Comparison of ENCODE assay signal across 23 mouse cellular contexts in the genomic region with DNA sequence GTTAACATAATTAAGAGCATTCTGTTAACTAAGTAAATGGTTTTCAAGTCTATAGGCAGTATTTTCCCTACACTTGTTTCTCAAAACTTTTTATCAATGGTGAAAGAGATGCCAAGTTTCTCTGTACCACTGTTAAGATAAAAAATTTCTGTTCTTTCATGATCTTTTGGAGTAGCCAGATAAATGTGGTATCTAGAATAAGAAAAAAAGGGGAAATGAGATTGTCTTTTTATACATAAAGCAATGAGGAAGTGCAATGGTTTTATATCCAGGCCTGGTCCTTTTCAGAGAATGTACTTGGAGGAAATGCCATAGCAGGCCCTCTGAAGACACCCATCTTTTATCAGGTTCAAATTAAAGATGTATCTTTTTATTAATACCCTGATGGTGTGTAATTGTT. TPM values are rescaled to one million over a fixed set of nuclear protein-coding genes. Genes with fewer than 3 reads are reported as not detected.
A peak's percentile ranks its signal among the peaks of the same experiment; 100 is the strongest.
DNase-seq lines count a peak whose midpoint lies in the region; ATAC-seq and TF ChIP-seq lines count a peak whose summit lies in the region.
"Had no signal": no experiment of that assay in that cellular context is flagged by ENCODE, and none has a peak within 500 bp of the region (broad histone marks: within the 10 kb centered on the region; RNA-seq: fewer than 3 reads in every experiment).

No protein-coding gene starts in this region.

- no peak overlapping the region for H3K9ac ChIP-seq in liver, postnatal 0 days (replicated peaks)
- H3K9ac ChIP-seq in hindbrain, embryonic 14.5 days, result no peak overlapping the region
- H3K9ac ChIP-seq: embryonic facial prominence, embryonic 15.5 days; heart, embryonic 15.5 days; hindbrain, embryonic 15.5 days had no signal

- H3K27ac ChIP-seq in bone marrow macrophage, adult 2 months (ENCODE audit: insufficient read depth, low read depth, low read length), result 0 out of 2 replicates have a peak overlapping the region, but pooled peaks have one; percentile 21
- peak overlapping the region; percentile 19; the same call in 1 of the 2 replicates for H3K27ac ChIP-seq in macrophage
- no peak overlapping the region for H3K27ac ChIP-seq in liver, postnatal 0 days (ENCODE audit: low read depth)
- no peak overlapping the region for H3K27ac ChIP-seq in hindbrain, embryonic 14.5 days
- no peak overlapping the region for H3K27ac ChIP-seq in kidney, adult 2 months (ENCODE audit: insufficient read depth, low read depth, low read length)
- H3K27ac ChIP-seq: embryonic facial prominence, embryonic 15.5 days; forebrain, embryonic 10.5 days; heart, embryonic 10.5 days; heart, embryonic 15.5 days; hindbrain, embryonic 10.5 days; hindbrain, embryonic 15.5 days had no signal

- peaks cover 100% of the 10 kb centered on the region for H3K79me2 ChIP-seq in macrophage (ENCODE audit: inconsistent target)

- no peaks in the 10 kb centered on the region for H3K36me3 ChIP-seq in macrophage (ENCODE audit: inconsistent target)
- no peaks in the 10 kb centered on the region for H3K36me3 ChIP-seq in liver, postnatal 0 days (replicated peaks; ENCODE audit: insufficient read depth, low read length)
- no peaks in the 10 kb centered on the region for H3K36me3 ChIP-seq in hindbrain, embryonic 14.5 days (replicated peaks; ENCODE audit: control insufficient read depth, insufficient read depth)
- no peaks in the 10 kb centered on the region for H3K36me3 ChIP-seq in kidney, adult 2 months (ENCODE audit: control insufficient read depth, insufficient read depth, low read length)
- H3K36me3 ChIP-seq: embryonic facial prominence, embryonic 15.5 days; heart, embryonic 15.5 days; hindbrain, embryonic 15.5 days had no signal

- H3K4me1 ChIP-seq in bone marrow macrophage, adult 2 months (ENCODE audit: control insufficient read depth, insufficient read depth, low read length), result peaks cover 32% of the 10 kb centered on the region
- H3K4me1 ChIP-seq in liver, postnatal 0 days (ENCODE audit: insufficient read depth), result peaks cover 3% of the 10 kb centered on the region; the same call in 1 of the 2 replicates
- H3K4me1 ChIP-seq in hindbrain, embryonic 14.5 days (replicated peaks; ENCODE audit: control insufficient read depth, insufficient read depth, low read length), result peaks cover 3% of the 10 kb centered on the region; the same call in 1 of the 2 replicates
- peaks cover 14% of the 10 kb centered on the region; the same call in 1 of the 2 replicates for H3K4me1 ChIP-seq in kidney, adult 2 months (ENCODE audit: control insufficient read depth, insufficient read depth, low read length)
- H3K4me1 ChIP-seq: embryonic facial prominence, embryonic 15.5 days had no signal

- H3K27me3 ChIP-seq in liver, postnatal 0 days (ENCODE audit: insufficient read depth, low read length), result no peaks in the 10 kb centered on the region
- H3K27me3 ChIP-seq in hindbrain, embryonic 14.5 days (ENCODE audit: control insufficient read depth, insufficient read depth, low read length), result no peaks in the 10 kb centered on the region
- H3K27me3 ChIP-seq in kidney, adult 2 months (replicated peaks; ENCODE audit: control insufficient read depth, insufficient read depth, low read length), result no peaks in the 10 kb centered on the region
- H3K27me3 ChIP-seq: embryonic facial prominence, embryonic 15.5 days; heart, embryonic 15.5 days; hindbrain, embryonic 15.5 days had no signal

- ATAC-seq in neutrophil, adult 5-6 weeks (ENCODE audit: extremely low read depth, insufficient number of reproducible peaks, low FRiP score, poor library complexity, severe bottlenecking), result peak; percentile 44; the same call in 1 of the 2 replicates
- no peak for ATAC-seq in liver, postnatal 0 days
- ATAC-seq in hindbrain, embryonic 14.5 days (ENCODE audit: low FRiP score), result no peak
- ATAC-seq: forebrain, embryonic 14.5 days had no signal

- no peak overlapping the region for H3K4me3 ChIP-seq in bone marrow macrophage, adult 2 months (ENCODE audit: insufficient read depth, low read length)
- H3K4me3 ChIP-seq in macrophage (ENCODE audit: inconsistent target), result no peak overlapping the region
- H3K4me3 ChIP-seq in liver, postnatal 0 days (ENCODE audit: low read depth, low read length), result no peak overlapping the region
- H3K4me3 ChIP-seq in hindbrain, embryonic 14.5 days (replicated peaks; ENCODE audit: low read length), result no peak overlapping the region
- no peak overlapping the region for H3K4me3 ChIP-seq in kidney, adult 2 months (ENCODE audit: insufficient read depth, low read depth, low read length)
- H3K4me3 ChIP-seq: embryonic facial prominence, embryonic 15.5 days; erythroblast, embryonic 14.5 days; forebrain, embryonic 10.5 days; heart, embryonic 10.5 days; heart, embryonic 15.5 days; hindbrain, embryonic 10.5 days; hindbrain, embryonic 15.5 days had no signal

- H3K4me2 ChIP-seq in liver, postnatal 0 days (ENCODE audit: low read depth, low read length), result no peak overlapping the region
- H3K4me2 ChIP-seq in hindbrain, embryonic 14.5 days (replicated peaks), result no peak overlapping the region
- H3K4me2 ChIP-seq: embryonic facial prominence, embryonic 15.5 days; heart, embryonic 15.5 days; hindbrain, embryonic 15.5 days had no signal

- TF ChIP-seq CTCF in bone marrow macrophage, adult 2 months (IDR thresholded peaks at IDR 0.05; ENCODE audit: low read depth, low read length), result no peak
- TF ChIP-seq CTCF in liver, postnatal 0 days (IDR thresholded peaks at IDR 0.05; ENCODE audit: low read depth), result no peak
- no peak for TF ChIP-seq CTCF in kidney, adult 2 months (conservative IDR thresholded peaks at IDR 0.05; ENCODE audit: insufficient read depth, insufficient read length, low read depth, low read length)

- H3K9me3 ChIP-seq in liver, postnatal 0 days (ENCODE audit: low read length), result no peaks in the 10 kb centered on the region
- peaks cover 7% of the 10 kb centered on the region; the same call in 1 of the 2 replicates for H3K9me3 ChIP-seq in hindbrain, embryonic 14.5 days (ENCODE audit: control insufficient read depth, low read length)
- H3K9me3 ChIP-seq: hindbrain, embryonic 15.5 days had no signal

- TF ChIP-seq POLR2A in bone marrow macrophage, adult 2 months (IDR thresholded peaks at IDR 0.05; ENCODE audit: borderline replicate concordance, low read depth, low read length), result no peak
- no peak for TF ChIP-seq POLR2A in kidney, adult 2 months (IDR thresholded peaks at IDR 0.05; ENCODE audit: low read depth, low read length)

- peak; percentile 61 for DNase-seq in A20 (ENCODE audit: low read depth, low spot score)
- DNase-seq in liver, postnatal 0 days, result no peak
- DNase-seq in hindbrain, embryonic 14.5 days (ENCODE audit: low spot score), result no peak
- DNase-seq in kidney, adult 2 months, result no peak
- DNase-seq: adrenal gland, adult 8-10 months; cerebellum, adult 11-12 months; cerebellum, adult 9-11 months; cerebellum, postnatal 36 days; embryo, embryonic 11 days; gastrocnemius, postnatal 36 days; heart, adult 18-20 months; heart, postnatal 14 days had no signal

- no peak for TF ChIP-seq EP300 in liver, postnatal 0 days (IDR thresholded peaks at IDR 0.05; ENCODE audit: low read depth)

RNA-seq across cellular contexts. Expression of gene Srgap2, which starts 45.8 kb away (rescaled TPM):
- polyA plus RNA-seq in bone marrow macrophage, adult 2 months (2012; ENCODE audit: insufficient read depth, insufficient read length, missing spikeins), result 173 and 188 TPM in 2 replicates
- total RNA-seq in macrophage (2018; cell fraction: chromatin; rRNA removed), result 1,000 to 10,000 TPM in 10 of 26 experiments, 100 to 1,000 TPM in 16; 400 to 1,386 (median 781) TPM
- 100 to 1,000 TPM in 25 of 26 experiments, 10 to 100 TPM in 1; 90.5 to 280 (median 160) TPM for total RNA-seq in macrophage (2018; cell fraction: cytosol; rRNA removed)
- 100 to 1,000 TPM; 247 to 710 (median 458) TPM for total RNA-seq in macrophage (2018; cell fraction: nucleus; rRNA removed)
- polyA plus RNA-seq in macrophage (2018), result 107 to 111 TPM (median 110 TPM) in 3 replicates
- total RNA-seq in neutrophil, adult 5-6 weeks (2017), result 15.3 and 19.4 TPM in 2 replicates
- 4.1 TPM in 2 replicates for polyA plus RNA-seq in liver, postnatal 0 days (2015; fragmentation: Nextera tagmentation; extraction: Ambion mirVana)
- 33.6 and 35.3 TPM in 2 replicates for polyA plus RNA-seq in hindbrain, embryonic 14.5 days (2014; fragmentation: Nextera tagmentation; extraction: Ambion mirVana)
- polyA plus RNA-seq in kidney, adult 2 months (2012; rRNA removed), result 11.3 and 13.0 TPM in 2 replicates

RNA-seq across cellular contexts. Expression of gene Fam72a, which starts 46.3 kb away (rescaled TPM):
- polyA plus RNA-seq in bone marrow macrophage, adult 2 months (2012; ENCODE audit: insufficient read depth, insufficient read length, missing spikeins), result 3.0 and 4.2 TPM in 2 replicates
- total RNA-seq in macrophage (2018; cell fraction: chromatin; rRNA removed), result 10 to 100 TPM in 10 of 26 experiments, 1 to 10 TPM in 16; 1.0 to 19.6 (median 5.3) TPM
- 10 to 100 TPM in 2 of 26 experiments, 1 to 10 TPM in 23, under 1 TPM in 1; 0.85 to 11.1 (median 3.3) TPM for total RNA-seq in macrophage (2018; cell fraction: cytosol; rRNA removed)
- total RNA-seq in macrophage (2018; cell fraction: nucleus; rRNA removed), result 10 to 100 TPM in 13 of 26 experiments, 1 to 10 TPM in 13; 2.0 to 33.8 (median 9.0) TPM
- polyA plus RNA-seq in macrophage (2018), result 1.5 to 5.9 TPM (median 2.1 TPM) in 3 replicates
- total RNA-seq in neutrophil, adult 5-6 weeks (2017), result 0.35 TPM in 1 of 2 replicates, not detected in the other
- 1.2 and 1.5 TPM in 2 replicates for polyA plus RNA-seq in liver, postnatal 0 days (2015; fragmentation: Nextera tagmentation; extraction: Ambion mirVana)
- 0.91 and 1.4 TPM in 2 replicates for polyA plus RNA-seq in hindbrain, embryonic 14.5 days (2014; fragmentation: Nextera tagmentation; extraction: Ambion mirVana)
- polyA plus RNA-seq in kidney, adult 2 months (2012; rRNA removed), result 0.05 and 0.08 TPM in 2 replicates

Comparison
In these comparisons a context has a peak if more than half of its experiments do, and no peak if none do; other contexts are left out.
1. H3K27ac ChIP-seq: peak in bone marrow macrophage, adult 2 months (single experiment) and macrophage (single experiment); none in liver, postnatal 0 days (single experiment), hindbrain, embryonic 14.5 days (single experiment) and kidney, adult 2 months (single experiment).